Mouse (Mus musculus) heart, postnatal 0 days (tissue): ENCODE measurements around the gene Adgrf2. TPM values are rescaled to one million over a fixed set of nuclear protein-coding genes. Genes with fewer than 3 reads are reported as not detected.

Experiments used
- ATAC-seq: fragments of 200-750 bp; cut with Nextera tagmentation; 2 replicates; pipeline ENCODE4 v1.8.0; 2017; ENCODE audit warnings: low read depth, moderate number of reproducible peaks, moderate library complexity; ENCODE audit not compliant: insufficient read depth
- DNase-seq: peaks from one replicate; pipeline ENCODE4 v3.0.0-alpha.2; 2016; ENCODE audit warnings: low spot score
- H3K27ac ChIP-seq: fragments of 300-500 bp; sonication (generic); 2 replicates; pipeline ENCODE4 v1.5.1; 2014; ENCODE audit warnings: low read depth, mild to moderate bottlenecking
- H3K27me3 ChIP-seq: fragments of 300-500 bp; sonication (generic); 2 replicates; pipeline ENCODE4 v1.6.1; 2014; ENCODE audit warnings: low read length, mixed read lengths; ENCODE audit not compliant: control insufficient read depth, insufficient read depth
- H3K36me3 ChIP-seq: fragments of 300-500 bp; sonication (generic); replicated peaks from 2 replicates; pipeline ENCODE4 v1.6.1; 2014; ENCODE audit warnings: low read length, mixed read lengths; ENCODE audit not compliant: control insufficient read depth, insufficient read depth
- H3K4me1 ChIP-seq: fragments of 300-500 bp; sonication (generic); 2 replicates; pipeline ENCODE4 v1.6.1; 2014; ENCODE audit warnings: antibody characterized with exemption; ENCODE audit not compliant: control insufficient read depth, insufficient read depth
- H3K4me2 ChIP-seq: fragments of 300-500 bp; sonication (generic); 2 replicates; pipeline ENCODE4 v1.6.1; 2014; ENCODE audit warnings: low read depth, mild to moderate bottlenecking, low read length, moderate library complexity
- H3K4me3 ChIP-seq: fragments of 300-500 bp; sonication (generic); 2 replicates; pipeline ENCODE4 v1.5.1; 2014; ENCODE audit warnings: low read depth, low read length
- H3K9ac ChIP-seq: fragments of 300-500 bp; sonication (generic); replicated peaks from 2 replicates; pipeline ENCODE4 v1.6.1; 2014; ENCODE audit warnings: low read depth, low read length, mixed read lengths
- H3K9me3 ChIP-seq: fragments of 300-500 bp; sonication (generic); replicated peaks from 2 replicates; pipeline ENCODE4 v1.6.1; 2016; ENCODE audit warnings: low read length; ENCODE audit not compliant: control insufficient read depth
- CTCF ChIP-seq: IDR thresholded peaks from 2 replicates; pipeline ENCODE4 v1.5.1; 2016; ENCODE audit warnings: antibody characterized with exemption, control low read depth, low read depth
- EP300 ChIP-seq: IDR thresholded peaks from 2 replicates; pipeline ENCODE4 v1.6.1; 2016; ENCODE audit warnings: antibody characterized with exemption, low read depth
- WGBS: fragments of 180-500 bp; shearing (Covaris S2); extraction: QIAGEN DNeasy Blood & Tissue Kit; methylation state at CpG from one replicate; pipeline ENCODE4 v1.1.7; 2014; 5-methylcytosine and 5-hydroxymethylcytosine counted together
- polyA plus RNA-seq: library from polyadenylated mRNA; unstranded; fragments of >200 nt; fragmentation: Nextera tagmentation; extraction: Ambion mirVana; gene quantifications from 2 replicates; pipeline ENCODE4 v1.2.1, GENCODE M21; 2015
- total RNA-seq: library from RNA; depleted of rRNA; stranded (reverse); fragments of >200 nt; gene quantifications from 2 replicates; pipeline ENCODE4 v1.2.3, GENCODE M21; 2014; ENCODE audit warnings: low replicate concordance

Adgrf2 gene
- total and polyA plus RNA-seq, 2 experiments from 2014 or later, result 0.05 to 0.15 TPM

- TF ChIP-seq CTCF, result no peak
- TF ChIP-seq EP300, result no peak
- Histone ChIP-seq H3K9me3 (no peaks in the 10 kb centered on the region), H3K27ac (no peak overlapping the region), H3K4me2 (no peak overlapping the region), H3K27me3 (no peaks in the 10 kb centered on the region), H3K4me3 (no peak overlapping the region), H3K9ac (no peak overlapping the region), H3K4me1 (no peaks in the 10 kb centered on the region), H3K36me3 (no peaks in the 10 kb centered on the region)
- ATAC-seq, result no peak
- no peak for DNase-seq
- WGBS, result 50% methylated on average over 2 of the region's 2 CpGs
Observed at GRCm38 (mm10) chr17:42753791-42754190, 11.8 kb upstream of the Adgrf2 start.

- Histone ChIP-seq H3K4me3 (no peak overlapping the region), H3K36me3 (no peaks in the 10 kb centered on the region), H3K27ac (no peak overlapping the region), H3K4me2 (no peak overlapping the region), H3K27me3 (no peaks in the 10 kb centered on the region), H3K4me1 (no peaks in the 10 kb centered on the region), H3K9ac (no peak overlapping the region), H3K9me3 (no peaks in the 10 kb centered on the region)
- DNase-seq, result no peak
- ATAC-seq, result no peak
- TF ChIP-seq CTCF (no peak), EP300 (no peak)
- WGBS, result 85% methylated on average over 2 of the region's 2 CpGs
Observed at GRCm38 (mm10) chr17:42752173-42752572, 10.2 kb upstream of the Adgrf2 start.

DNA sequence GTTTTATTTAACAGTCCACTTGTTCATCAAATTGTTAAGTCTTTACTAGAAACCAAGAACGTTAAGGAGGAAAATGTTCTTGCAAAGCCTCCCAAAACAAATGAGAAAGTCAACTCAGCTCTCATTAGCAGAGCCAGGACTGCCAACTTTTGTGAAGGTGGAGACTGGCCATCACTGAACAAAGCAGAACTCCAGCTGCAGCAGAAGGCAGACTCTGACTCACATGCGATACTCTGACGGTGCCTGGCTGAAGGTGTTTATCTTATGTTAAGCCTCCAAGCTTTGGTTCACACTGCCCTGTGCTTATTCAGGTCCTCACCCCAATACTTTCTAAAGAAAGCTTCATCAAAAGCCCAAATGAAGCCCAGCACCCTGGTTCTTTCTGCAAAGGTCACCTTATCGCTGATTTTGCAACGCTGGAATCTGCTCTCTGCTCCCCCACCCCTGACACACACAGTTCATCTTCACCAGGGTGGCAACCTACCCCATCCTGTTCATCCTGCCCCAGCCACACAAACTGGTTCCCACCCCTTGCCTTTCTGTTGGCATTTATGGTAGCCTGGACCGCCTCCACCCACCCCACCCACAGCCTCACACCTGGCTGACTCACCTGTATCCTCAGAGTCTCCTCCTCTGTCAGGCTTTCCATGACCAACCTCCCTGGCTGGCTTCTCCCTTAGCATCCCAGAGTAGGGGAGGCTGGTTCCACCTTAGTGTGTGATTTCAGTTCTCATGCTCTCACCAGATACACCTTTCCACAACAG lies 3.9 kb upstream of the Adgrf2 start:
- Histone ChIP-seq H3K9me3 (no peaks in the 10 kb centered on the region), H3K36me3 (no peaks in the 10 kb centered on the region), H3K4me1 (peaks cover 7% of the 10 kb centered on the region; the same call in 1 of the 2 replicates), H3K27me3 (no peaks in the 10 kb centered on the region), H3K27ac (no peak overlapping the region), H3K4me2 (no peak overlapping the region), H3K4me3 (no peak overlapping the region), H3K9ac (no peak overlapping the region)
- ATAC-seq, result no peak
- DNase-seq, result no peak
- TF ChIP-seq EP300, result no peak
- no peak for TF ChIP-seq CTCF
- 69% methylated on average over 6 of the region's 6 CpGs for WGBS

- ATAC-seq (no peak), DNase-seq (no peak)
- 89% methylated on average over 3 of the region's 3 CpGs for WGBS
- no peaks in the 10 kb centered on the region for H3K27me3 ChIP-seq
- H3K27ac ChIP-seq, result no peak overlapping the region
- H3K36me3 ChIP-seq, result no peaks in the 10 kb centered on the region
- no peaks in the 10 kb centered on the region for H3K9me3 ChIP-seq
- no peak overlapping the region for H3K4me2 ChIP-seq
- H3K4me1 ChIP-seq, result peaks cover 7% of the 10 kb centered on the region; the same call in 1 of the 2 replicates
- no peak overlapping the region for H3K9ac ChIP-seq
- TF ChIP-seq CTCF (no peak), EP300 (no peak)
- H3K4me3 ChIP-seq, result no peak overlapping the region
Observed at GRCm38 (mm10) chr17:42742823-42743222, 844 bp upstream of the Adgrf2 start.

DNA sequence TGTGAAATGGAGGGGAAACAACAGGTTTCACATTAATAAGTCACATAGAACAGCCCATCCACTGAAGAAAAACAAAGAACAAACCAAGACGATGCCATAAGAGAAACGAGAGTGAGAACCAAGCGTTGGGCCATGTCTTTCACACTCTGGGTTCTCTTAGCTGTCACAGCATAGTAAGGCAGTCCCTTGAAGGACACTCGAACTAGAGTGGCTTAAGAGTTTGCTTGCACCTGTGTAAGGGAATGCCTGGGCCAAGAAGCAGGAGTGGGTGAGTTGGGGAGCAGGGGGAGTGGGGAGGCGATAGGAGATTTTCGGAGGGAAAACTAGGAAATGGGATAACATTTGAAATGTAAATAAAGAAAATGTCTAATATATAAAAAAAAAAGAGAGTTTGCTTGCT lies 3.2 kb downstream of the Adgrf2 start:
- no peak overlapping the region for H3K4me2 ChIP-seq
- no peak for TF ChIP-seq EP300
- WGBS, result 83% methylated on average over 6 of the region's 6 CpGs
- no peak for ATAC-seq
- H3K27ac ChIP-seq, result no peak overlapping the region
- DNase-seq, result no peak
- no peak overlapping the region for H3K4me3 ChIP-seq
- no peaks in the 10 kb centered on the region for H3K27me3 ChIP-seq
- H3K9ac ChIP-seq, result no peak overlapping the region
- H3K36me3 ChIP-seq, result no peaks in the 10 kb centered on the region
- peaks cover 7% of the 10 kb centered on the region; the same call in 1 of the 2 replicates for H3K4me1 ChIP-seq
- no peaks in the 10 kb centered on the region for H3K9me3 ChIP-seq

DNA sequence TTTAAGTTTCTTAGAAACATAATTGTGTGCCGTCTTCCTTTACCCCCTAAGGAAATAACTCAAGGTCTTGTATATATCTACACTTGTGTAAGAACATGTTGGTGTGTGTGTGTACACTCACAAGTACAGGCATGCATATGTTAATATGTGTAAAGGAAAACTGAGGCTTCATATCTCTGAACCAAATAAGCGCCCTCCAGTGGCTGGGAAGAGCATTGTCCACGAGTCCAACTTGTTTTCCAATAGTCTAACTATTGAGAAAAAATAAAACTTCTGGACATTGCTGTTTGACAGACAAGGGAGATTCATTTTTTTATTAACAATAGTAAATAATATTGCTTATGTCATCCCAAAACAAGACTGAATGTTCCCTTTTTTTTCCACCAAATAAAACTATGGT lies 24.8 kb downstream of the Adgrf2 start:
- no peak overlapping the region for H3K4me3 ChIP-seq
- DNase-seq (no peak), ATAC-seq (no peak)
- H3K27ac ChIP-seq, result no peak overlapping the region
- H3K36me3 ChIP-seq, result no peaks in the 10 kb centered on the region
- no peaks in the 10 kb centered on the region for H3K9me3 ChIP-seq
- WGBS, result 50% methylated on average over 3 of the region's 3 CpGs
- TF ChIP-seq CTCF, result no peak
- no peak overlapping the region for H3K4me2 ChIP-seq
- no peak overlapping the region for H3K9ac ChIP-seq
- H3K4me1 ChIP-seq, result no peaks in the 10 kb centered on the region
- no peaks in the 10 kb centered on the region for H3K27me3 ChIP-seq
